Mouse (Mus musculus): Measurements from ENCODE around the gene Opcml.

DNA sequence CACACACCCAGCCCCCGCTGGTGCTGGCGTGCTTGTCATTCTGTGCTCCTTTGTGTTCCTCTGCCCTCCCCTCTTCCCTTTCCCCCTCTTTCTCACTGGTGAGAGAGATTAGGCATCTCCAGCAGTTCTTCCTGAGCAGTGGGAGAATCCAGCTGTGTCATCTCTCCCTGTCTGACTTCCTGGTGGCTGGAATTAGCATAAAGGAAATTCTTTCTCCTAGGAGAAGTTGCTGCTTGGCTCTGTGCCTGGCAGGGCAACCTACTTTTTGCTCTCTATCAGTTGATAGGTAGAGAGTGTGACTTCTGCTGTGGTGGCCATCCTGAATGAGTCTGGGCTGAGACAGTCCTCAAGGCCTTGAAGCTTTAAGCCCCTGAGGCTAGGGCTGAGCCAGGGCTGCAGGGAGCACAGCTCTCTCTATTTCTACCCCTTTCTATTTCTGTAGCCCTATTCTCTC is 293.7 kb downstream of the Opcml start:
- TF ChIP-seq CTCF (IDR thresholded peaks at IDR 0.05; ENCODE audit: extremely low read depth, insufficient read depth, insufficient read length, insufficient replicate concordance) (no peak), POLR2A (IDR thresholded peaks at IDR 0.05; ENCODE audit: low read depth, low read length) (no peak)

Measured in spleen, adult 2 months (tissue).